Mouse (Mus musculus): ENCODE measurements around the gene Rad51b. TPM values are rescaled to one million over a fixed set of nuclear protein-coding genes. Genes with fewer than 3 reads are reported as not detected.
A peak's percentile ranks its signal among the peaks of the same experiment; 100 is the strongest.

Gene Rad51b
- polyA plus RNA-seq, 1 experiment from 2014 or later = 8.7 TPM

DNA sequence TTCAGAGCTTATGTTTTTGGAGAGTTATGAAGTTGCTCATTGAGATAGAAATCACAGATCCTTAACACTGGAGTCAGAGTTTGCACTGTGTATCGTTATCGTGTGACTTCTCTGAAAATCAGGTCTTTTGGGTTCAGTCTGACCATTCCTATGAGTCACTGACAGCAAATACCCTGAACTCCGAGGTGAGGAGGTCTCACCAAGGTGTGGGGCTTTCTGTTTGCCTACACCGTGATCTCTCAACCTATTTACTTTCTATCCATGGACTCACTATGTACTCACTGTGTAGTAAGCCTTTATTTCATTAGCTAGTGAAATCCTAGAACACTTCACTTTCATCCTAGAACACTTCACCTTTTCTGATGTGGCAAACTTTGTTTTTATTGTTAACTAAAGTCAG lies 34.6 kb downstream of the Rad51b start:
- Histone ChIP-seq H3K4me1 (peaks cover 4% of the 10 kb centered on the region), H3K27ac (no peak overlapping the region), H3K27me3 (replicated peaks) (no peaks in the 10 kb centered on the region), H3K36me3 (peaks cover 8% of the 10 kb centered on the region; the same call in 1 of the 2 replicates), H3K9me3 (no peaks in the 10 kb centered on the region), H3K4me3 (replicated peaks) (no peak overlapping the region), H3K4me2 (no peak overlapping the region), H3K9ac (no peak overlapping the region)
- ATAC-seq (ENCODE audit: insufficient read depth, low FRiP score, low read depth) = no peak
- WGBS = 69% methylated on average over 4 of the region's 4 CpGs

DNA sequence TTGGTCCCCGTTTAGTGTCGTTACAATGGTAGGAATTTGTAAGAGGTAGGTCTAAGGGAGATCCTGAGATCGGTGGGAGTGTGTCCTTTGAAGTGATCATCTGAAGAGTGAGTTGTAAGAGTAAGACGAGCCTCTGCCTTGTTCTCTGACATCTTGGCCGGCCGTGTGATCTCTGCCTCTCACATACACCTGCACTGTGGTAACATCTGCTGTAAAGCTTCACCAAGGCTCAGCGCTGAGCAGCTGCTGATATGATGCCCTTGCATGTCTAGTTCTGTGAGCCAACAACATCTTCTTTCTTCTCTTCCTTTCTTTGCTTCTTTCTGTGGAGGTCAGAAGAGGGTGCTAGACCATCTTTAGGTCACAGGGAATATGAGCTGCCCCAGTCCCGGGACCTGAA lies 41.7 kb downstream of the Rad51b start:
- no peak overlapping the region for H3K9ac ChIP-seq
- H3K4me2 ChIP-seq = no peak overlapping the region
- no peaks in the 10 kb centered on the region for H3K27me3 ChIP-seq (replicated peaks)
- no peak overlapping the region for H3K27ac ChIP-seq
- H3K4me1 ChIP-seq = no peaks in the 10 kb centered on the region
- H3K4me3 ChIP-seq (replicated peaks) = no peak overlapping the region
- ATAC-seq (ENCODE audit: insufficient read depth, low FRiP score, low read depth) = no peak
- H3K36me3 ChIP-seq = peaks cover 8% of the 10 kb centered on the region; the same call in 1 of the 2 replicates
- WGBS = 88% methylated on average over 8 of the region's 8 CpGs
- no peaks in the 10 kb centered on the region for H3K9me3 ChIP-seq

DNA sequence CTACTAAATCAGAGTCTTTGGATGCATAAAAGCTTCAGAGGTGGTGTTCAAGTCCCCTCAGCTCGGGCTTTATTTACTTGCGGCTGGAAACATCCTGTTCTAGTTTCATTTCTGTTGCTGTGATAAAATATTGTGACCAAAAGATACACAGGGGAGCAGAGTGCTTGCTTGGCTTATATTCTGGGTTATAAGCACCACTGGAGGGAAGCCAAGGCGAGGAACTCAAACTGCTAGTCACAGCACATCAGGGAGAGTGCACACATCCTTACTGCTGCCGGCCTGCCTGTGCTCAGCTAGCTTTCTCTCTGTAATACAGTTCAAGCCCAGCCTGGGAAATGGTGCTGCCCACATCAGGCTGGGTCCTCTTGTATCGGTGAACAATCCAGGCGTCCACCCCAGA lies 43.4 kb downstream of the Rad51b start:
- ATAC-seq (ENCODE audit: insufficient read depth, low FRiP score, low read depth) = no peak

DNA sequence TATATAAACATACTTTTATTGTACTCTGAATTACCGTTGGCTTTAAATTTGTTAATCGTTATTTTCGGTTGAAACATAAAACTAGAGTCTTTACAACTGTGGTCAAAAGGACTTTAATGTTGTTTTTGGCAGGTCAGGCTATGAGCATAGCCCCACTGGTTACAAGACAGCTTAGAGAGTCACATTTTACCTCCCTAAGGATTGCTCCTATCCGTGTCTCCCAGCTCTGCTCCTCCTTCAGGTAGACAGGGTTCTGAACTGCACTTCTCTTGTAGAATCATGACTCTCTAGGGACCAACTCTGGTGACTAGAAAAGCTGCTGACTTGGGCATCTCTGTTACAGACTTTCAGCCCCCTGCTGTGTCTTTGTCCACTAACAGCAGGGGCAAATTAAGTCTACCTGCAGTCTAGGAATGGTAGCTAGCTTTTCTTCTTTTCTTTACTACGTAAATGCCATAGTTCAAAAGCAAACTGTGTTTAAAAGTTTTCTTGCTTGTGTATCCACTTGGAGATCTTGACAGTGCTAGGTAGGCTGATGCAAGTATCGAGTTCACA lies 44.3 kb downstream of the Rad51b start:
- no peak for ATAC-seq (ENCODE audit: insufficient read depth, low FRiP score, low read depth)
- no peak overlapping the region for H3K4me3 ChIP-seq (replicated peaks)
- no peaks in the 10 kb centered on the region for H3K4me1 ChIP-seq
- H3K4me2 ChIP-seq = no peak overlapping the region
- H3K27ac ChIP-seq = no peak overlapping the region
- 66% methylated on average over 6 of the region's 6 CpGs for WGBS
- H3K36me3 ChIP-seq = no peaks in the 10 kb centered on the region
- no peaks in the 10 kb centered on the region for H3K9me3 ChIP-seq
- H3K9ac ChIP-seq = no peak overlapping the region
- no peaks in the 10 kb centered on the region for H3K27me3 ChIP-seq (replicated peaks)

More for the DNA sequence above, 43.4 kb downstream of the Rad51b start:
- WGBS = 64% methylated on average over 6 of the region's 6 CpGs
- Histone ChIP-seq H3K4me3 (replicated peaks) (no peak overlapping the region), H3K27me3 (replicated peaks) (no peaks in the 10 kb centered on the region), H3K36me3 (no peaks in the 10 kb centered on the region), H3K9me3 (no peaks in the 10 kb centered on the region), H3K4me1 (no peaks in the 10 kb centered on the region), H3K9ac (no peak overlapping the region), H3K4me2 (no peak overlapping the region), H3K27ac (peak overlapping the region; percentile 51; the same call in 1 of the 2 replicates)

DNA sequence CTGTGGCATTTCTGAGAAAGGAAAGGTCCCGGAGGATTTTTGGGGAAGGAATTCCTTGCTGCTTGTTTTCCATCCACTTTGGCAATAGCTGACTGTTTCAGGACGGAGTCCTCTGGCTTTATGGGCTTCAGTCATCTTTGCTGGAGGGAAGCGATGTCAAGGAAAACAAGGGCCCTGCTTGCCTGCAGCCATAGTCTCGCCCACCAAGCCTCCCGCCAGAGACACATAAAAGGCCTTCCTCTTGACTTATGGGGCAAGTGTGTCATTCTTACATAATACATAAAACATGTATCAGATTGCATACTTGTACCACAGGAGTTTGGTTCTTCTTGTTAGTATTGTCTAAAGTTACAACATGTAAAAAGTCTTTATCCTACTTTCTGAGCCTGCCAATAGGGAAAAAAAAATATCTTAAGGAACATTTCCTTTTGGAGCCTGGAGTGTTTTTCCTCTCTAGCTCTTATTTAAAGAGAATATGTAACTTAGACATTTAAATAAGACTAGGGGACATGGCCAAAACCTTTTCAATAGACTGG lies 49.2 kb downstream of the Rad51b start:
- Histone ChIP-seq H3K4me3 (replicated peaks) (no peak overlapping the region), H3K27me3 (replicated peaks) (no peaks in the 10 kb centered on the region), H3K4me1 (0 out of 2 replicates have a peak, but pooled peaks cover 2% of the 10 kb centered on the region), H3K4me2 (no peak overlapping the region), H3K9me3 (no peaks in the 10 kb centered on the region), H3K9ac (no peak overlapping the region), H3K36me3 (no peaks in the 10 kb centered on the region), H3K27ac (no peak overlapping the region)
- no peak for ATAC-seq (ENCODE audit: insufficient read depth, low FRiP score, low read depth)
- 71% methylated on average over 5 of the region's 5 CpGs for WGBS

DNA sequence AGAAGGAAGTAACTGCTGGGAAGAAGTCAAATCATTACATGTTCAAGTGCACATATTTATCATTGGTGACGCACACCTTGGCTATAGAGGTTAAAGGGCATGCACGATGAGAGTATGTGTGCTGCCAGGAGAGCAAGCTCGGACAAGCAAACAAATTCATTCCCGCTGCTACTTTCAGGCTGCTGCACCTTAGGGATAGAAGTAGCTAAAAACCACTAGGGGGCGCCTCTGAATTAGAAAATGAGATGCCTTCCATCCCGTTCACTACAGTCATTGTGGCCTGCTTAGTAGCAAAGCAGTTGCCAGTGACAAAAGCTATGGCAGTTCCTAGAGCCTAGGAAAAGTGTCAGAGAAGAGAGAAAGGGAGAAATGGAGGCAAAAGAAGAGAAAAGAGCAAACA lies 50.6 kb downstream of the Rad51b start:
- no peak overlapping the region for H3K4me3 ChIP-seq (replicated peaks)
- H3K4me1 ChIP-seq = peaks cover 2% of the 10 kb centered on the region; the same call in 1 of the 2 replicates
- H3K9ac ChIP-seq = no peak overlapping the region
- peak; percentile 74; the same call in 1 of the 2 replicates for ATAC-seq (ENCODE audit: insufficient read depth, low FRiP score, low read depth)
- no peaks in the 10 kb centered on the region for H3K27me3 ChIP-seq (replicated peaks)
- no peaks in the 10 kb centered on the region for H3K9me3 ChIP-seq
- no peaks in the 10 kb centered on the region for H3K36me3 ChIP-seq
- H3K4me2 ChIP-seq = no peak overlapping the region
- H3K27ac ChIP-seq = peak overlapping the region; percentile 21; the same call in 1 of the 2 replicates
- 8% methylated on average over 6 of the region's 6 CpGs for WGBS

DNA sequence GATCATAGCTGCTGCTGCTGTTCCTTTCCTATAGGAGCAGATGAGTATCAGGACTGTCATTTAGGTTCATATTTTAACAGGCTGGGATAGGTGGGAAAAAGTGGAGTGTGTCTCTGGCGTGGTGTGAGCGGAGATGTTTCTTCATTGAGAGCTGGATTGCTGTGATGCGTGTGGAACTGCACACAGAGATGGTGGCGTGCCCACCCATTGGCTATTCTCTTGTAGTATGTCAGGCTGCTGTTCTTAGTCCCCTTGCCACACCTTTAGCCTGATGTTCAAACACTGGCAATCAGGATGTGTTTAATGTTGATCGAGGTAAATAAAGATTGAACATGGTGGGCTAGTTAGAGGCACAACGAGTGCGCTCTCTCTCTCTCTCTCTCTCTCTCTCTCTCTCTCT lies 54.4 kb downstream of the Rad51b start:
- no peak overlapping the region for H3K4me3 ChIP-seq (replicated peaks)
- H3K4me2 ChIP-seq = no peak overlapping the region
- 81% methylated on average over 7 of the region's 7 CpGs for WGBS
- H3K9me3 ChIP-seq = no peaks in the 10 kb centered on the region
- H3K9ac ChIP-seq = no peak overlapping the region
- H3K27ac ChIP-seq = no peak overlapping the region
- no peak for ATAC-seq (ENCODE audit: insufficient read depth, low FRiP score, low read depth)
- H3K27me3 ChIP-seq (replicated peaks) = no peaks in the 10 kb centered on the region
- no peaks in the 10 kb centered on the region for H3K36me3 ChIP-seq
- peaks cover 16% of the 10 kb centered on the region; the same call in 1 of the 2 replicates for H3K4me1 ChIP-seq

DNA sequence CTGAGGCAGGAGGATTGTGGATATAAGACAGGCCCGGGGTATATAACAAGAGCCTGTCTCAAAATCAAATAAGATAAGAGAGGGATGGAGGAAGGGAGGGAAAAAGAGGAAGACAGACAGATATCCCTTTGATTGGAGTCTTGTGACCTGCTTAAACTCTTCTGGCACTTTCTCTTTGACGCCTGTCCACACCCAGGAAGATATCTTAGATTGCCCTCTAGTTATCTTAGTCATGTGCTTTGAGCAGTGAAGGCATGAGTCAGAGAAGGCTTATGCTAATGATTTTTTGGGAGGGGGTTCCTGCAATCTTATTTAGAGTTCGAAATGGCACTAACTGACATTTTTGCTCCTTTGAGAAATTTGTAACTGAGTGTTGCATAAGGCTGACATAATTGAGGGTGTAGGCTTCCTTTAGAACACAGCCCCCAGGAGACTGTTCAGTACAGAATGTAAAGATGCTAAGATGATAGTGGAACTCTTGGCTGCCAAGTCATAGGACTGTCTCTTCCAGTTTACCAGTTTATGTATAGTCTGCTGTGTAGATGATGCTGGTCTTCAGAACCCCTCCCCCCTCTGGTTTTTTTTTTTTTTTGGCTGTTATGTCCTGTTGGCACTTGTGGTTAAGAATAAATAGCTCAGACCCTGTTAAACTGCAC lies 55.1 kb downstream of the Rad51b start:
- no peak overlapping the region for H3K9ac ChIP-seq
- ATAC-seq (ENCODE audit: insufficient read depth, low FRiP score, low read depth) = no peak
- peaks cover 16% of the 10 kb centered on the region; the same call in 1 of the 2 replicates for H3K4me1 ChIP-seq
- no peaks in the 10 kb centered on the region for H3K36me3 ChIP-seq
- H3K4me3 ChIP-seq (replicated peaks) = no peak overlapping the region
- H3K9me3 ChIP-seq = no peaks in the 10 kb centered on the region
- WGBS = 61% methylated on average over 3 of the region's 3 CpGs
- H3K4me2 ChIP-seq = no peak overlapping the region
- no peaks in the 10 kb centered on the region for H3K27me3 ChIP-seq (replicated peaks)
- H3K27ac ChIP-seq = peak overlapping the region; percentile 37

DNA sequence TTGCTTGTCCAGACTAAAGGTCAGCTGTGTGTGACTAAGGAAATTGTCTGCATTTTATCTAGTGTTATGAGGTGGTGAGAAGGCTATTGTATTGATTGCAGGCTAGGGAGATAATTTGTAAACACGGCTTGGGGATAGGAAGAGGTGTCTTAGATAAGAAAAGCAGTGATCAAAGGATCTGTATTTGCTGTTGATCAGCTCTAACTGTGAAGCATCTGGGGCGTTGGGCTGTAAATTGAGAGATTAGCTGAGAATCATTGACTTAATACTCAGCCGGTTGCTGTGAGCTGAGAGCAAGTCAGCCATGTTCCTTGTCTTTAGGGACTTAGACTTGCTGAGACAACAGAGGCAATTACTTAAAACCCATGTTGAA lies 55.6 kb downstream of the Rad51b start:
- no peaks in the 10 kb centered on the region for H3K36me3 ChIP-seq
- H3K27ac ChIP-seq = peak overlapping the region; percentile 37
- WGBS = 28% methylated on average over 3 of the region's 3 CpGs
- no peak overlapping the region for H3K9ac ChIP-seq
- no peak overlapping the region for H3K4me3 ChIP-seq (replicated peaks)
- peaks cover 16% of the 10 kb centered on the region; the same call in 1 of the 2 replicates for H3K4me1 ChIP-seq
- no peak; the same call in 1 of the 2 replicates for ATAC-seq (ENCODE audit: insufficient read depth, low FRiP score, low read depth)
- no peaks in the 10 kb centered on the region for H3K9me3 ChIP-seq
- H3K27me3 ChIP-seq (replicated peaks) = no peaks in the 10 kb centered on the region
- H3K4me2 ChIP-seq = no peak overlapping the region

DNA sequence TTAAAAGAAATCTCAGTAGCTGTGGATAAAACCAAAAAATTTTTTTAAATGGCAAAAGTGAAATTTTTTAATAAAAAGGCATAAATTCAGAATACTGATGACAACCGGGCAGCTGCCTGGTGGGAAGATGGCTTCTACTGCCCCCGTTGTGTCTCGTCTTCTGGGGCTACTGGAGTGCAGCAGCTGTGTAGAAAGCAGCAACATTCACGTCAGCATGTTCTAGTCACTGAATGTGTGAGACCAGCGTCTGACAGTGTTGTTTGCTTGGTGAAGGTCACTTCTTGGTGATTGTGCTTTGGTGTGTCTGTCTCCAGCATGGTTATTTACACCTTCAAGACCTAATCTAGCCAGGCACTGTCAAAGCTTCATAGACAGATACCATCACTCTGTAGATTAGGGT lies 56.3 kb downstream of the Rad51b start:
- no peaks in the 10 kb centered on the region for H3K27me3 ChIP-seq (replicated peaks)
- H3K4me1 ChIP-seq = peaks cover 14% of the 10 kb centered on the region; the same call in 1 of the 2 replicates
- H3K27ac ChIP-seq = no peak overlapping the region
- no peak overlapping the region for H3K4me2 ChIP-seq
- no peak overlapping the region for H3K4me3 ChIP-seq (replicated peaks)
- H3K9me3 ChIP-seq = no peaks in the 10 kb centered on the region
- H3K9ac ChIP-seq = no peak overlapping the region
- WGBS = 77% methylated on average over 5 of the region's 5 CpGs
- ATAC-seq (ENCODE audit: insufficient read depth, low FRiP score, low read depth) = no peak
- H3K36me3 ChIP-seq = no peaks in the 10 kb centered on the region

DNA sequence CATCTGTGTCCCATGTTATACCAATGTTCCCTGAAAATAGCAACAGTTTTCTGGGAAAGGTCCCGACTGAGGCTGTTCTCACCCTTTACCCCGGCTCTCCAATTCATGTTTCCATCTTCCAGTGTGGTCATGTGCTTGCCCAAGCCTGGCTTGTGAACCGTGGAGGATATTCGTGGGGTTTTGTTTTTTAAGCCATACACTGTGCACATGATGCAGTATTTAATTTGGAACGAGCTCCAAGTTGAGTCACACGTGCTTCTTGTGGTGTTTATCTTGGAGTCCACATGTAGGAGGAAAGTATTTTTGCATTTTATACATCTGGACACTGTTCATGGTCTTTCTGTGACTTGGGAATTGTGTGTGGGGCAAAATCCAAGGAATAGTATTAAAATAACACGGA lies 57.5 kb downstream of the Rad51b start:
- Histone ChIP-seq H3K9me3 (no peaks in the 10 kb centered on the region), H3K4me3 (replicated peaks) (no peak overlapping the region), H3K27ac (peak overlapping the region; percentile 32), H3K9ac (no peak overlapping the region), H3K27me3 (replicated peaks) (no peaks in the 10 kb centered on the region), H3K4me1 (peaks cover 14% of the 10 kb centered on the region; the same call in 1 of the 2 replicates), H3K4me2 (no peak overlapping the region), H3K36me3 (no peaks in the 10 kb centered on the region)
- no peak for ATAC-seq (ENCODE audit: insufficient read depth, low FRiP score, low read depth)
- WGBS = 46% methylated on average over 7 of the region's 7 CpGs

DNA sequence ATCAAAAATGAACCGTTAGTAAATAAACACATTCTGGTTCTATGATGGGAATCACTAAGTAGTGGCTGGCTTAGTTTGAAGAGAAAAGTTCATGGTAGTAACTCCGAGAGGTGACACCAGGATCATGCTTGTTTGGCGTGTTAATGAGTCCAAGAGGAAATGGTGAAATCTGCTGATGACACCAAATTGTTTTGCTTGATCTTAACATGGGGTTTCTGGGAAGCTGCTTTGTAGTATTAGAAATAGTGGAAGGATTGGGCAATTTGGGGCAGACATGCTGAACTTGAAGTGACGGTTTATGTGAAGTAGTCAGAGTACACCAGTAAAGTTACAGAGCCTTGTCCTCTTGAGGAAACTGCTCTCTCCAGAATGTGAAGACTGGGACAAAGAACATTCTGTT lies 59.1 kb downstream of the Rad51b start:
- Histone ChIP-seq H3K36me3 (no peaks in the 10 kb centered on the region), H3K27ac (no peak overlapping the region), H3K9me3 (no peaks in the 10 kb centered on the region), H3K4me2 (no peak overlapping the region), H3K27me3 (replicated peaks) (no peaks in the 10 kb centered on the region), H3K9ac (no peak overlapping the region), H3K4me3 (replicated peaks) (no peak overlapping the region), H3K4me1 (peaks cover 14% of the 10 kb centered on the region; the same call in 1 of the 2 replicates)
- WGBS = 74% methylated on average over 4 of the region's 4 CpGs
- no peak for ATAC-seq (ENCODE audit: insufficient read depth, low FRiP score, low read depth)

Data from stomach, embryonic 15.5 days (tissue).